Mouse (Mus musculus): ENCODE data around the gene Spem2. TPM values are rescaled to one million over a fixed set of nuclear protein-coding genes. Genes with fewer than 3 reads are reported as not detected.
A peak's percentile ranks its signal among the peaks of the same experiment; 100 is the strongest.

Spem2 gene
- polyA plus RNA-seq, 1 experiment from 2014 or later: 0.16 TPM

DNA sequence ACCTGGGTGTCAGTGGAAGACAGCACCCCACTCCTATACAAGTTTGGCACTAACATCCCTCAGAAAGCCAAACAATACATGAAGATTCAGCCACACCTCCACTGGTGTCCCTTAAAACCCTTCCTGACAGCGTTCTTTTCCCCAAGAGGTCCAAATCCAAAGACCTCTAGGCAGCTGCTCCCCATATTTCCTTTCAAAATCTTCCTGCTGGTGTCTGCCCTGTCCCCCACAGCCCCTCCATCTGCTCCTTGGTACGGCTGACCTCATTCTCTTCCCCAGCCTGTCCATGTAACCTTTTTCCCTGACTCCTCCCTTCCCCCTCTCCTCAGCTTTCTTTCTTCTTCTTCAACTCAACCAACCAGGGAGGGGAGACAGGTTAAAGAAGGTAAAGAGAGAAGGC is 5.2 kb upstream of the Spem2 start:
- WGBS: 83% methylated on average over 2 of the region's 2 CpGs
- no peak for ATAC-seq (ENCODE audit: low read depth)
- Histone ChIP-seq H3K9me3 (ENCODE audit: control insufficient read depth, low read length) (no peaks in the 10 kb centered on the region), H3K27ac (ENCODE audit: low read depth, low read length) (no peak overlapping the region), H3K27me3 (ENCODE audit: control insufficient read depth, insufficient read depth, low read length) (no peaks in the 10 kb centered on the region), H3K4me1 (ENCODE audit: control insufficient read depth, insufficient read depth, low read length) (no peaks in the 10 kb centered on the region), H3K36me3 (ENCODE audit: control insufficient read depth, insufficient read depth, low read length) (peaks cover 41% of the 10 kb centered on the region), H3K4me3 (ENCODE audit: low read depth, low read length) (no peak overlapping the region), H3K4me2 (ENCODE audit: low read depth, low read length) (no peak overlapping the region), H3K9ac (replicated peaks; ENCODE audit: low read depth, low read length) (no peak overlapping the region)

DNA sequence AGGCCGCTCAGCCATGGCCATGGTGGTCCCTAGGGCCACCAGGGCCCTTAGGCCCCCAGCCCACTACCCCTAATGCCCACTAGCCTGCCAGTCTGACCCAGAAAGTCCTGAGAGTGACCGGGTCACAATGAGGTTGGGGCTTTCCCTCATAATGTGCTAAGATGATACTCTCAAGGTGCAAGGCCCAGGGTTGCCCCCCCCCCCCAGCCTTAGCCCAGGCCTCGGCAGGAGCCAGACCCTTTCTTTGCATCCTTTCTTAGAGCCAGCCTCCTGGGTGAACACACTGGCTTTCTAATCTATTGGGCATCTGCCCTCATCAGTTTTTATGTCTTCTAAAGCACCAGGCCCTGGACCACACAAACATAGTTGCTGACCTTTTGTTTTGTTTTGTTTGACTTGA is 3.8 kb upstream of the Spem2 start, which contains the start of gene Spem1:
TSS of gene Spem1 (minus strand) at position 101 of the 400 bp plus-strand sequence.
- Histone ChIP-seq H3K27ac (ENCODE audit: low read depth, low read length) (no peak within 1 kb of the TSS), H3K4me2 (ENCODE audit: low read depth, low read length) (no peak within 1 kb of the TSS), H3K9ac (replicated peaks; ENCODE audit: low read depth, low read length) (no peak within 1 kb of the TSS), H3K27me3 (ENCODE audit: control insufficient read depth, insufficient read depth, low read length) (no peaks in the 10 kb centered on the region), H3K4me3 (ENCODE audit: low read depth, low read length) (no peak within 1 kb of the TSS), H3K36me3 (ENCODE audit: control insufficient read depth, insufficient read depth, low read length) (peaks cover 27% of the 10 kb centered on the region), H3K4me1 (ENCODE audit: control insufficient read depth, insufficient read depth, low read length) (no peaks in the 10 kb centered on the region), H3K9me3 (ENCODE audit: control insufficient read depth, low read length) (no peaks in the 10 kb centered on the region)
- no peak for ATAC-seq (ENCODE audit: low read depth)
- WGBS: 86% methylated on average over 3 of the region's 3 CpGs

DNA sequence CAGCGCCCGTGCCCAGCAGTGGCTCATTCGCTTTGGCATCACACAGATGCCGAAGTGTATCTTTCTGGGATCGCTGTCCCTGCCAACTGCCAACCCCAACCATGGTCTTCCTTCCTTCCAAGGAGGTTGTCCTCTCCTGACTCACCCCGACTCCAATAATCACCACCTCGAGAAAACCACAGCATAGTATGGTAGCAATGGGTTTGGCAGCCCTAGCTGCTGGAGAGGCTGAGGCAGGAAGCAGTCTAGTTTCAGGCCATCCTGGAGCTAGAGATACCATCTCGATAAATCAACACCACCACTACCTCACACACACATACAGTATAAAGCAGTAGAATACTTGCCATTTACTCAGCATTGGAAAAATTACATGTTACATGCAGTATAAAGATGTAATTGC is 606 bp upstream of the Spem2 start:
- WGBS: 96% methylated on average over 8 of the region's 8 CpGs
- Histone ChIP-seq H3K9ac (replicated peaks; ENCODE audit: low read depth, low read length) (no peak overlapping the region), H3K36me3 (ENCODE audit: control insufficient read depth, insufficient read depth, low read length) (no peaks in the 10 kb centered on the region; the same call in 1 of the 2 replicates), H3K9me3 (ENCODE audit: control insufficient read depth, low read length) (no peaks in the 10 kb centered on the region), H3K4me3 (ENCODE audit: low read depth, low read length) (no peak overlapping the region), H3K4me1 (ENCODE audit: control insufficient read depth, insufficient read depth, low read length) (no peaks in the 10 kb centered on the region), H3K27ac (ENCODE audit: low read depth, low read length) (no peak overlapping the region), H3K4me2 (ENCODE audit: low read depth, low read length) (no peak overlapping the region), H3K27me3 (ENCODE audit: control insufficient read depth, insufficient read depth, low read length) (no peaks in the 10 kb centered on the region)
- no peak for ATAC-seq (ENCODE audit: low read depth)

DNA sequence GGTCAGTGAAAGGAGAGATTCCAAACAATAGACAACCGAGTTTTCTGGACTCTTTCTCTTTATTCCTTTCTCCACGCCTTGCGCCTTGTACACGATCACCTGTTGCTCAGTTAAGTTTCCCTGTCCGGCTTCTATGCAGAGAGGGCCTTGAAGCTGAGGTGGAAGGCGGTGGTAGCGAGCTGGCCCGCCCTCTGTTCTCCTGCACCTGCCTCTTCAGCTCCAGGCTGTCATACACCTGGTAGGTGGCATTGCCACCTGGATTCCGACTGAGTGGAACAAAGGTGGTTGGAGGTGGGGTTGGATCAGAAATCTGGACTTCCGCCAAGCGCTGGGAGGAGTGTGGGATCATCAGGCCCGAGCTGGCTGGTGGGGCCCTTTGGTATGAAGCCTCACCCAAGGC is 1.7 kb downstream of the Spem2 start:
- no peak overlapping the region for H3K27ac ChIP-seq (ENCODE audit: low read depth, low read length)
- no peak for ATAC-seq (ENCODE audit: low read depth)
- H3K27me3 ChIP-seq (ENCODE audit: control insufficient read depth, insufficient read depth, low read length): no peaks in the 10 kb centered on the region
- no peaks in the 10 kb centered on the region for H3K4me1 ChIP-seq (ENCODE audit: control insufficient read depth, insufficient read depth, low read length)
- no peak overlapping the region for H3K4me3 ChIP-seq (ENCODE audit: low read depth, low read length)
- H3K9me3 ChIP-seq (ENCODE audit: control insufficient read depth, low read length): no peaks in the 10 kb centered on the region
- H3K4me2 ChIP-seq (ENCODE audit: low read depth, low read length): no peak overlapping the region
- H3K36me3 ChIP-seq (ENCODE audit: control insufficient read depth, insufficient read depth, low read length): no peaks in the 10 kb centered on the region
- no peak overlapping the region for H3K9ac ChIP-seq (replicated peaks; ENCODE audit: low read depth, low read length)
- 94% methylated on average over 12 of the region's 12 CpGs for WGBS

DNA sequence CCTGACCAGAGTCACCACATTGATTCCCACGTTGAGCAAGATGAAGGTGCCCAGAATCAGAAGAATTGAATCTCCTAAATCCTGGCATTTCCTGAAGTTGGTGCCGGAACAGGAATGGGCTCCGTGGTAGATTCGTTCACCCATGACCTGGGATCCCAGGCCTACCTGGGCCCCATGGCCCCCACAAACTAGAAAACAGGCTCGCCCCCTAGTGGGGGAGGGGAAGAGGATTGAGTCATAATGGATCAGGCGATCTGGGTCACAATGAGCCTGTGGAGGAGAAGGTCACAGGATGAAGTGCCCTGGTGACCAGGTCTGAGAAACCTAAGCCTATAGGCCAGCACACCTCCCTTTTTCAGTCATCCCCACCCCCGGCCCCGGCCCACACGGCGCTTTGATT is 3.1 kb downstream of the Spem2 start, which contains the start of gene Gm39566:
TSS of gene Gm39566 (minus strand) at position 144 of the 400 bp plus-strand sequence.
- ATAC-seq (ENCODE audit: low read depth): no peak
- H3K36me3 ChIP-seq (ENCODE audit: control insufficient read depth, insufficient read depth, low read length): no peaks in the 10 kb centered on the region
- no peaks in the 10 kb centered on the region for H3K27me3 ChIP-seq (ENCODE audit: control insufficient read depth, insufficient read depth, low read length)
- H3K4me2 ChIP-seq (ENCODE audit: low read depth, low read length): no peak within 1 kb of the TSS
- WGBS: 68% methylated on average over 10 of the region's 10 CpGs
- no peaks in the 10 kb centered on the region for H3K4me1 ChIP-seq (ENCODE audit: control insufficient read depth, insufficient read depth, low read length)
- H3K9ac ChIP-seq (replicated peaks; ENCODE audit: low read depth, low read length): no peak within 1 kb of the TSS
- no peak within 1 kb of the TSS for H3K4me3 ChIP-seq (ENCODE audit: low read depth, low read length)
- no peaks in the 10 kb centered on the region for H3K9me3 ChIP-seq (ENCODE audit: control insufficient read depth, low read length)
- no peak within 1 kb of the TSS for H3K27ac ChIP-seq (ENCODE audit: low read depth, low read length)

DNA sequence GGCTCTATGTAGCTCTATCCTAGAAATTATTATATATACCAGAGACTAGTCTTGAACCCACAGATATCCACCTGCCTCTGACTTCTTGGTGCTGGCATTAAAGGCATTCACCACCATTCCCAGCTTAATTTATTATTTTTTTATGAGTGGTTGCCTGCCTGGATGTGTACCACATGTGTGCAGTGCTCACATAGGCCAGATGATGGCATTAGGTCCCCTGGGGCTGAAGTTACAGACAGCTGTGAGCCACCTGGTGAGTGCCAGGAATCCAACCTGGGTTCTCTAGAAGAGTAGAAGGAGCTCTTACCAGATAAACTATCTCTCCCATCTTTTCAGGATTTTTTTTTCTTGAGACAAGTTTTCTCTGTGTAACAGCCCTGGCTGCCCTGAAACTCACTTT is 8.0 kb downstream of the Spem2 start:
- no peak overlapping the region for H3K9ac ChIP-seq (replicated peaks; ENCODE audit: low read depth, low read length)
- no peak overlapping the region for H3K4me2 ChIP-seq (ENCODE audit: low read depth, low read length)
- peaks cover under 1% of the 10 kb centered on the region for H3K27me3 ChIP-seq (ENCODE audit: control insufficient read depth, insufficient read depth, low read length)
- no peaks in the 10 kb centered on the region for H3K36me3 ChIP-seq (ENCODE audit: control insufficient read depth, insufficient read depth, low read length)
- no peak overlapping the region for H3K27ac ChIP-seq (ENCODE audit: low read depth, low read length)
- no peak overlapping the region for H3K4me3 ChIP-seq (ENCODE audit: low read depth, low read length)
- H3K9me3 ChIP-seq (ENCODE audit: control insufficient read depth, low read length): no peaks in the 10 kb centered on the region
- H3K4me1 ChIP-seq (ENCODE audit: control insufficient read depth, insufficient read depth, low read length): no peaks in the 10 kb centered on the region
- ATAC-seq (ENCODE audit: low read depth): no peak

DNA sequence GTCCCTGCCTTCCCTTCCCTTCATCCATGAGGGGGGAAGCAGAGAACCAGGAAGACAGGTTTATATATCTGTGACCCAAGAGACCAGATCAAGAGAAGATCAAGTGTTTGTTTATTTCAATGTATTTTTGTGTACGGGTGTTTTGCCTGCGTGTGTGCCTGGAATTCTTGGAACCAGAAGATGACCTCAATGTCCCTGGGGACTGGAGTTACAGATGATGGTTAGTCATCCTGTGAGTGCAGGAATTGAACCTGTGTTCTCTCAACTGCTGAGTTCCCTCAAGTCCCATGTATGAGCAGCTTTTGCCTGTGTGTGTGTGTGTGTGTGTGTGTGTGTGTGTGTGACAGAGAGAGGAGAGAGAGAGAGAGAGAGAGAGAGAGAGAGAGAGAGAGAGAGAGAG is 10.6 kb downstream of the Spem2 start:
- no peak overlapping the region for H3K4me3 ChIP-seq (ENCODE audit: low read depth, low read length)
- H3K27ac ChIP-seq (ENCODE audit: low read depth, low read length): no peak overlapping the region
- no peaks in the 10 kb centered on the region for H3K9me3 ChIP-seq (ENCODE audit: control insufficient read depth, low read length)
- H3K27me3 ChIP-seq (ENCODE audit: control insufficient read depth, insufficient read depth, low read length): peaks cover 9% of the 10 kb centered on the region
- WGBS: 86% methylated on average over 2 of the region's 2 CpGs
- peaks cover 14% of the 10 kb centered on the region for H3K4me1 ChIP-seq (ENCODE audit: control insufficient read depth, insufficient read depth, low read length)
- H3K4me2 ChIP-seq (ENCODE audit: low read depth, low read length): no peak overlapping the region
- H3K36me3 ChIP-seq (ENCODE audit: control insufficient read depth, insufficient read depth, low read length): no peaks in the 10 kb centered on the region
- H3K9ac ChIP-seq (replicated peaks; ENCODE audit: low read depth, low read length): no peak overlapping the region
- ATAC-seq (ENCODE audit: low read depth): no peak

DNA sequence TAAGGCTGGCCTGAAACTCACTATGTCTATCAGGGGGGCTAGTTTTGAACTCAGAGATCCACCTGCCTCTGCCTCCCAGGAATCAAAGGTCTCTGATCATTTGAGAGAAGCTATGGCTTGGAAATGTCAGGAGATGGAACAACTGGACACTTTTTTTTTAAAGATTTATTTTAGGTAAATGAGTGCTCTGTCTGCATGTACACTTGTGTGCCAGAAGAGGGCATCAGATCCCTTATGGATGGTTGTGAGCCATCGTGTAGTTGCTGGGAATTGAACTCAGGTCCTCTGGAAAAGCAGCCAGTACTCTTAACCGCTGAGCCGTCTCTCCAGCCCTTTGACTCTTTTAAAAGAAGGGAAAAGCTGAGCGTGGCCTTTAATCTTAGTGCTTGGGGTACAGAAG is 11.9 kb downstream of the Spem2 start:
- no peak for ATAC-seq (ENCODE audit: low read depth)
- Histone ChIP-seq H3K27ac (ENCODE audit: low read depth, low read length) (no peak overlapping the region), H3K4me3 (ENCODE audit: low read depth, low read length) (no peak overlapping the region), H3K27me3 (ENCODE audit: control insufficient read depth, insufficient read depth, low read length) (peaks cover 9% of the 10 kb centered on the region), H3K4me2 (ENCODE audit: low read depth, low read length) (no peak overlapping the region), H3K36me3 (ENCODE audit: control insufficient read depth, insufficient read depth, low read length) (no peaks in the 10 kb centered on the region), H3K9me3 (ENCODE audit: control insufficient read depth, low read length) (no peaks in the 10 kb centered on the region), H3K4me1 (ENCODE audit: control insufficient read depth, insufficient read depth, low read length) (peaks cover 25% of the 10 kb centered on the region), H3K9ac (replicated peaks; ENCODE audit: low read depth, low read length) (no peak overlapping the region)
- 85% methylated on average over 4 of the region's 4 CpGs for WGBS

DNA sequence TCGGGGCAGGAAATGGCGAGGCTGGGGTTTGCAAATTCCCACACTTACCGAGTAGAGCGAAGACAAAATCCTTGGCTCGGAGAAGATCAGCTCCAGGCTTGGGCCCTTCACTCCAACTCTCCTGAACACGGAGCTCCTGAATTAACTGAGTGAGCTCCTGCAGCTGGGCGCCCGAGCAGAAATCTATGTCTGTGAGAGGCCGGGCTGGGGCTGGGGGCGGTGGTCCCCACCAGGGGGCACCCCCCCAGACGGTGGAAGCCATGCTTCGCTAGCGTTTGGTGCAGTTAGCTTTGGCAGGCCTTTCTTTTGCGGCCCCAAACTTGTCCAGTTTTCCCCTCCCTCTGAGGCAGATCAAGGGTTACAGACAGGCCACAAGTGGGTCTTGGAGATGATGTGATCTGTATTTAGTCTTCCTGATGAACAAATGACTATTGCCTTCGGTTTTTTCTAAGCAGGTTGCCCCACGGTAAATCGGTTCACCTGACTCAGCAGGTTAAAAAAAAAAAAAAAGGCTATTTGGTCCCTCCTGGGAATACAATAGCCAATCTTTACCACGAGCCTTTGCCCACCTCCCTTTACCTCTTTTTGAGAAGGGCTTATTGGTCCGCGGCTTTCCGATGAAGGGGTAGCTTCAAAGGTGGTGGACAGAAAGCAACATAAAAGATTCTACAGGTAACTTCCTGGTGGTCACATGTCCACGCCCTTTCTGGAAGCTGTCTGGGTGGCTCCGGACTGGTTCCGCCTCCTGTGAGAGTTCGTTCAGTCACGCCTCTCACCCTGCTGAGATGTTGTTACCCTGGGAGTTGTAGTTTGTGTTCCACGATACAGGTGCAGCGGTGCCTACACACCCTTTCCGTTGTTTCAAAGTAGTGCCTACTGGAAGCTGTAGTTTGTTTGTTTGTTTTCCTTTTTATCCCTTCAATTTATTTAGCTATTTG is 13.0 kb downstream of the Spem2 start, which contains the start of gene Tmem102:
TSS of gene Tmem102 (minus strand) at position 653 of the 938 bp plus-strand sequence.
- H3K4me3 ChIP-seq (ENCODE audit: low read depth, low read length): no peak within 1 kb of the TSS
- peaks cover 29% of the 10 kb centered on the region for H3K4me1 ChIP-seq (ENCODE audit: control insufficient read depth, insufficient read depth, low read length)
- whole genome bisulfite sequencing: 6% methylated on average over 29 of the region's 29 CpGs

More for the DNA sequence above, 13.0 kb downstream of the Spem2 start, which contains the start of gene Tmem102:
- peaks cover 11% of the 10 kb centered on the region for H3K27me3 ChIP-seq (ENCODE audit: control insufficient read depth, insufficient read depth, low read length)
- no peak for ATAC-seq (ENCODE audit: low read depth)
- H3K36me3 ChIP-seq (ENCODE audit: control insufficient read depth, insufficient read depth, low read length): no peaks in the 10 kb centered on the region
- no peaks in the 10 kb centered on the region for H3K9me3 ChIP-seq (ENCODE audit: control insufficient read depth, low read length)
- H3K4me2 ChIP-seq (ENCODE audit: low read depth, low read length): peak within 1 kb of the TSS; percentile 96; the same call in 1 of the 2 replicates
- H3K9ac ChIP-seq (replicated peaks; ENCODE audit: low read depth, low read length): 0 out of 2 replicates have a peak within 1 kb of the TSS, but pooled peaks have one; percentile 34
- no peak within 1 kb of the TSS for H3K27ac ChIP-seq (ENCODE audit: low read depth, low read length)
